ENCODE assay signal across 12 mouse cellular contexts in genomic region chr1:38939608-38940007, GRCm38 (mm10). TPM values are rescaled to one million over a fixed set of nuclear protein-coding genes. Genes with fewer than 3 reads are reported as not detected.
DNase-seq lines count a peak whose midpoint lies in the region; ATAC-seq and TF ChIP-seq lines count a peak whose summit lies in the region.
"Had no signal": no experiment of that assay in that cellular context is flagged by ENCODE, and none has a peak within 500 bp of the region (broad histone marks: within the 10 kb centered on the region; RNA-seq: fewer than 3 reads in every experiment).

No protein-coding gene starts in this region.

- DNase-seq in heart, postnatal 10 days = peak; percentile 17 to 54
- no peak for DNase-seq in heart, adult 11 months
- DNase-seq in ovary, postnatal 36 days (ENCODE audit: low spot score) = peak; percentile 42
- no peak for DNase-seq in ovary, adult 18-20 months (ENCODE audit: low spot score)
- peak; percentile 72 for DNase-seq in embryo, embryonic 10.5 days (ENCODE audit: low spot score)
- DNase-seq in stomach, postnatal 0 days (ENCODE audit: low spot score) = peak; percentile 36
- DNase-seq in spleen, adult 12 weeks (ENCODE audit: low spot score) = no peak
- no peak for DNase-seq in cerebellum, adult 18-20 months

- intact Hi-C loops in heart, postnatal 10 days (cut with DNase I) = no loop called here

- no peaks in the 10 kb centered on the region for H3K4me1 ChIP-seq in stomach, postnatal 0 days (replicated peaks; ENCODE audit: control insufficient read depth, insufficient read depth)
- H3K4me1 ChIP-seq: embryonic facial prominence, embryonic 12.5 days; heart, embryonic 15.5 days had no signal

- WGBS in stomach, postnatal 0 days = 2% methylated on average over 5 of the region's 5 CpGs

- no peak overlapping the region for H3K4me2 ChIP-seq in stomach, postnatal 0 days (replicated peaks; ENCODE audit: low read depth)
- H3K4me2 ChIP-seq: embryonic facial prominence, embryonic 12.5 days; heart, embryonic 15.5 days had no signal

- H3K4me3 ChIP-seq in stomach, postnatal 0 days (ENCODE audit: low read depth, low read length) = no peak overlapping the region
- H3K4me3 ChIP-seq: embryonic facial prominence, embryonic 12.5 days; heart, embryonic 15.5 days had no signal

- no peak for TF ChIP-seq CTCF in stomach, postnatal 0 days (IDR thresholded peaks at IDR 0.05; ENCODE audit: low read depth)

- H3K9ac ChIP-seq in stomach, postnatal 0 days (ENCODE audit: low read length) = no peak overlapping the region
- H3K9ac ChIP-seq: embryonic facial prominence, embryonic 12.5 days; heart, embryonic 15.5 days had no signal

- no peaks in the 10 kb centered on the region for H3K9me3 ChIP-seq in stomach, postnatal 0 days (ENCODE audit: control insufficient read depth, low read length)
- H3K9me3 ChIP-seq: embryonic facial prominence, embryonic 12.5 days; heart, embryonic 15.5 days had no signal

- no peak for ATAC-seq in stomach, postnatal 0 days (ENCODE audit: low FRiP score, low TSS enrichment)

- H3K36me3 ChIP-seq in stomach, postnatal 0 days (ENCODE audit: control insufficient read depth, insufficient read depth, low read length) = no peaks in the 10 kb centered on the region
- H3K36me3 ChIP-seq: embryonic facial prominence, embryonic 12.5 days; heart, embryonic 15.5 days had no signal

- H3K27ac ChIP-seq in stomach, postnatal 0 days (replicated peaks) = no peak overlapping the region
- H3K27ac ChIP-seq: embryonic facial prominence, embryonic 12.5 days; heart, embryonic 15.5 days had no signal

- no peak for TF ChIP-seq EP300 in stomach, postnatal 0 days (optimal IDR thresholded peaks at IDR 0.05)

- H3K27me3 ChIP-seq in stomach, postnatal 0 days (ENCODE audit: control insufficient read depth, insufficient read depth, low read length) = no peaks in the 10 kb centered on the region
- H3K27me3 ChIP-seq: embryonic facial prominence, embryonic 12.5 days; heart, embryonic 15.5 days had no signal

RNA-seq across cellular contexts. Expression of gene Nms, which starts 0.7 kb away (rescaled TPM):
- total RNA-seq in heart, postnatal 10 days (2021) = not detected
- polyA plus RNA-seq in stomach, postnatal 0 days (2015; fragmentation: Nextera tagmentation; extraction: Ambion mirVana) = not detected in 2 replicates
- total RNA-seq: left cerebral cortex, postnatal 25 days had no signal
- polyA plus RNA-seq: embryonic facial prominence, embryonic 12.5 days; heart, embryonic 15.5 days; stomach, embryonic 14.5 days had no signal

RNA-seq across cellular contexts. Expression of gene Chst10, which starts 41.6 kb away (rescaled TPM):
- total RNA-seq in heart, postnatal 10 days (2021) = under 1 TPM; 0.41 to 0.47 TPM
- 1.3 and 1.8 TPM in 2 replicates for polyA plus RNA-seq in stomach, postnatal 0 days (2015; fragmentation: Nextera tagmentation; extraction: Ambion mirVana)

RNA-seq across cellular contexts. Expression of gene Pdcl3, which starts 45.8 kb away (rescaled TPM):
- 10 to 100 TPM; 96.0 to 99.9 TPM for total RNA-seq in heart, postnatal 10 days (2021)
- polyA plus RNA-seq in stomach, postnatal 0 days (2015; fragmentation: Nextera tagmentation; extraction: Ambion mirVana) = 151 and 155 TPM in 2 replicates

Comparison
In these comparisons a context has a peak if more than half of its experiments do, and no peak if none do; other contexts are left out.
1. DNase-seq: peak in heart, postnatal 10 days (2 of 2), ovary, postnatal 36 days (single experiment), embryo, embryonic 10.5 days (single experiment) and stomach, postnatal 0 days (single experiment); none in heart, adult 11 months (single experiment), ovary, adult 18-20 months (single experiment), spleen, adult 12 weeks (single experiment) and cerebellum, adult 18-20 months (0 of 2).